Mouse (Mus musculus) embryonic facial prominence, embryonic 14.5 days (tissue): Measurements from ENCODE around the gene Gm10959. TPM values are rescaled to one million over a fixed set of nuclear protein-coding genes. Genes with fewer than 3 reads are reported as not detected.
"Not testable (repeated sequence)": the region's sequence is repeated elsewhere in the genome, so short reads cannot be mapped to it uniquely, and the experiment has no call there.

Source experiments
- ATAC-seq: fragments of 200-750 bp; cut with Nextera tagmentation; 2 replicates; pipeline ENCODE4 v1.8.0; 2017; ENCODE audit warnings: low read depth, moderate number of reproducible peaks, moderate TSS enrichment
- DNase-seq: peaks from one replicate; pipeline ENCODE4 v3.0.0-alpha.2; 2015; ENCODE audit warnings: low spot score
- H3K27ac ChIP-seq: fragments of 300-500 bp; sonication (generic); replicated peaks from 2 replicates; pipeline ENCODE4 v1.5.1; 2014; ENCODE audit warnings: low read depth, mild to moderate bottlenecking, low read length, moderate library complexity
- H3K27me3 ChIP-seq: fragments of 300-500 bp; sonication (generic); replicated peaks from 2 replicates; pipeline ENCODE4 v1.6.1; 2014; ENCODE audit warnings: low read length; ENCODE audit not compliant: control insufficient read depth, insufficient read depth
- H3K36me3 ChIP-seq: fragments of 300-500 bp; sonication (generic); 2 replicates; pipeline ENCODE4 v1.6.1; 2014; ENCODE audit warnings: low read length, mixed read lengths; ENCODE audit not compliant: control insufficient read depth, insufficient read depth
- H3K4me1 ChIP-seq: fragments of 300-500 bp; sonication (generic); 2 replicates; pipeline ENCODE4 v1.6.1; 2014; ENCODE audit warnings: antibody characterized with exemption, low read length; ENCODE audit not compliant: control insufficient read depth, insufficient read depth
- H3K4me2 ChIP-seq: fragments of 300-500 bp; sonication (generic); 2 replicates; pipeline ENCODE4 v1.6.1; 2014; ENCODE audit warnings: low read depth, mild to moderate bottlenecking, low read length, moderate library complexity, mixed read lengths
- H3K4me3 ChIP-seq: fragments of 300-500 bp; sonication (generic); 2 replicates; pipeline ENCODE4 v1.5.1; 2014; ENCODE audit warnings: low read depth, mild to moderate bottlenecking, low read length
- H3K9ac ChIP-seq: fragments of 300-500 bp; sonication (generic); 2 replicates; pipeline ENCODE4 v1.6.1; 2014; ENCODE audit warnings: low read depth, mild to moderate bottlenecking, low read length, moderate library complexity, mixed read lengths
- H3K9me3 ChIP-seq: fragments of 300-500 bp; sonication (generic); 2 replicates; pipeline ENCODE4 v1.6.1; 2016; ENCODE audit warnings: low read length; ENCODE audit not compliant: control insufficient read depth
- WGBS: fragments of 180-500 bp; shearing (Covaris S2); extraction: QIAGEN DNeasy Blood & Tissue Kit; methylation state at CpG from one replicate; pipeline ENCODE4 v1.1.7; 2014; 5-methylcytosine and 5-hydroxymethylcytosine counted together
- polyA plus RNA-seq: library from polyadenylated mRNA; unstranded; fragments of >200 nt; fragmentation: Nextera tagmentation; extraction: Ambion mirVana; gene quantifications from 2 replicates; pipeline ENCODE4 v1.2.1, GENCODE M21; 2014

Gm10959 gene
- polyA plus RNA-seq: not detected in 2 replicates

DNA sequence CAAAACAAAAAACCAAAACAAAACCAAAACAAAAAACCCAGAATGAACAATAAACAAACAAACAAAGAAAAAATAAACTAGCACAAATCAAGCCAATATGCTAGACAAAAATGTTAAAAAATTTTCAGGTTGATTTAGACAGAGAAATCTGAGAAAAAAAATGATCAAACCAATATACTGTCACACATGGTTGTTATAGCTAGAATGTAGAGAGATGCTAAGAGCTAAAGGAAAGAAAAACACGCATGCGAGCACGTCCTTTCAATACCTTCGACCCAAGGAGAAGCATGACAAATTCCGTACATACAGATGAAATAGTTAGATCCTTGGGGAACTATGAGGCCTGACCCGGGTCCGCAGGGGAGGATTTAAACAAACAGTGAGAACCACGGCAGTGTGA is at the start of gene Gm10959:
Gene Gm10959, minus strand, starts transcription at position 101 of the 400 bp plus-strand sequence.
- Histone ChIP-seq H3K36me3 (no peaks in the 10 kb centered on the region), H3K9me3 (no peaks in the 10 kb centered on the region), H3K9ac (no peak within 1 kb of the TSS), H3K27ac (no peak within 1 kb of the TSS), H3K4me2 (no peak within 1 kb of the TSS), H3K27me3 (no peaks in the 10 kb centered on the region), H3K4me3 (no peak within 1 kb of the TSS), H3K4me1 (peaks cover 6% of the 10 kb centered on the region; the same call in 1 of the 2 replicates)
- no peak for DNase-seq
- 75% methylated on average over 8 of the region's 8 CpGs for WGBS
- ATAC-seq: no peak

DNA sequence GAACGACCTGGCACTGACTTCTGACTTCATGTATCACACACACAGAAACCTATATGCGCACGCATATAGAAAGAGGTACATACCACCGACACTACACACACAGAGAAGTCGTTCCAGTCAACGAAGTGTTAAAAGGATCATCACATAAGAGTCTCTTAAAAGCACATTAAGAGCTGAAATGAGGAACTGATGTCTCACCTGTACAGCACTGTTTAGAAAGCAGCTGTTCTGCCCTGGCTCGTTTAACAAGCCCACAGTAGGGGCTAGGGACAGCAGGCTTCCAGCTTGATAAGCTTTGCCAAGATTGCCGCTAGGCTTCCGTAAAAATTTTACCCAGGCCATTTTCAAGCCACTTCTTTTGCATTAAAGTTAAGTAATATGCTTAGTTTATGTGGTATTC is 49.2 kb upstream of the Gm10959 start:
- H3K9me3 ChIP-seq: no peaks in the 10 kb centered on the region
- ATAC-seq: no peak

DNA sequence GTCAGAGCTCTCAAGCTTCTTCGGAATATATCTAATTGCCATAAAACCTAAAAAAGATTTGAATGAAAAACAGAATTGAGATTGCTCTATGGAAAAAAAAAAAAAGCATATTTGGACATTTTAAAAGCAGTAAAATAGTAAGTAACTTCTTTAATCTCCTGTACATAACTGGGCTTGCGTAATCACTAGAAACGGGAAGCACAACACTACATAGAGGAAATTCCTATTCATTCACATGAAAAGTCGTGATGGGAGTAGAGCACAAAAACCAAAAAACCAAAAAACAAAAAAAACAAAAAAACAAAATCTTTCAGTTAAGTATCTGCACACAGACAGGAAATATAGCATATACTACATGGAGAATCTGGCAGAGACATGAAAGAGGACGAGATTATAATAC is 45.1 kb upstream of the Gm10959 start:
- Histone ChIP-seq H3K4me2 (no peak overlapping the region), H3K4me1 (no peaks in the 10 kb centered on the region), H3K4me3 (no peak overlapping the region), H3K9ac (no peak overlapping the region), H3K27ac (no peak overlapping the region), H3K27me3 (no peaks in the 10 kb centered on the region), H3K36me3 (peaks cover 15% of the 10 kb centered on the region; the same call in 1 of the 2 replicates), H3K9me3 (no peaks in the 10 kb centered on the region)
- DNase-seq: no peak
- 83% methylated on average over 5 of the region's 5 CpGs for WGBS
- ATAC-seq: no peak

More for the DNA sequence above, 49.2 kb upstream of the Gm10959 start:
- no peak overlapping the region for H3K9ac ChIP-seq
- no peaks in the 10 kb centered on the region for H3K27me3 ChIP-seq
- no peaks in the 10 kb centered on the region for H3K4me1 ChIP-seq
- no peak overlapping the region for H3K4me2 ChIP-seq
- no peak overlapping the region for H3K4me3 ChIP-seq
- WGBS: 84% methylated on average over 9 of the region's 9 CpGs
- peaks cover 11% of the 10 kb centered on the region; the same call in 1 of the 2 replicates for H3K36me3 ChIP-seq
- H3K27ac ChIP-seq: no peak overlapping the region
- no peak for DNase-seq

DNA sequence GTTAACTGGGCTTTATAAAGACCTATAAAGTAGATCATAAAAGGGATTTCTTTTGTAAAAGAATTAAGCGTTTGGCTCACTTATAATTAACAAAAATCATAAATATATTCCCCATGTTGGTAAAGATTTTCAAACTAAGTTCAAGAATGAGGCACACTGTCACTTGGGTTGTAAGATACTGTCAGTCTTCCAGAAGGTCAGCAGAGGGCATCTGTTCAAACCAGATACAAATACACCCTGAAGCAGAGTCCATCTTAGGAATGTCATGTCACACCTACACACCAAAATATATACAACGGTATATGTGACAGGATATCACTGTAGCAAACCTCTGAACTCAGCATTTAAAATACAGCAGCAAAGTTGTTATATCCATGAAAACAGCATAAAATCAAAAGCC is 31.0 kb upstream of the Gm10959 start:
- Histone ChIP-seq H3K9me3 (no peaks in the 10 kb centered on the region), H3K4me2 (no peak overlapping the region), H3K4me1 (no peaks in the 10 kb centered on the region), H3K4me3 (no peak overlapping the region), H3K27me3 (no peaks in the 10 kb centered on the region), H3K36me3 (peaks cover 23% of the 10 kb centered on the region; the same call in 1 of the 2 replicates), H3K9ac (no peak overlapping the region), H3K27ac (no peak overlapping the region)
- ATAC-seq (no peak), DNase-seq (no peak)
- WGBS: 89% methylated on average over 2 of the region's 2 CpGs

DNA sequence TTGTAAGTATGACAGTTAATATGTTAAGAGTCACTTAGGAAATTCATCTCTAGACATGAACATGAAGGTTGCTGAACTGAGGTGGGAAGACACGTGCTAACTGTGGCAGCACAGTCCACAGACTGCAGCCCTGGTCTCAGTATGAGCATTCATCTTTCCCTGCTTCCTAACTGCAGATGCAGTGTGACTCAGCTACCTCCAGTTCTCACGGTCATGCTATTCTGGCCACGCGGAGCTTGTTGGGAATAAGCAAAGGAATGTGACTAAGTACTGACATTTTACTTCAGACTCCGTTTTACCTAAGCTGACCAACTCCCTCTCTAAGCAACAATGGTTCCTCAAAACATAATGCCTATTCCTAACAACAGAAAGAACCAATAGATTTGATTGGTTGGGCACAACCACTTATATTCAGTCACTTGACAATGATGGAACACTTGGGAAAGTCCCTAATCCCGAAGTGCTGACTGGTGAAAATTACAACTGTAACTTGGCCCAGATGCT is 24.3 kb upstream of the Gm10959 start:
- no peak overlapping the region for H3K27ac ChIP-seq
- 0 out of 2 replicates have a peak, but pooled peaks cover 9% of the 10 kb centered on the region for H3K36me3 ChIP-seq
- no peaks in the 10 kb centered on the region for H3K27me3 ChIP-seq
- no peak overlapping the region for H3K4me3 ChIP-seq
- no peak for ATAC-seq
- 80% methylated on average over 6 of the region's 6 CpGs for WGBS
- H3K4me1 ChIP-seq: no peaks in the 10 kb centered on the region
- no peaks in the 10 kb centered on the region for H3K9me3 ChIP-seq
- no peak overlapping the region for H3K9ac ChIP-seq
- DNase-seq: no peak
- no peak overlapping the region for H3K4me2 ChIP-seq

DNA sequence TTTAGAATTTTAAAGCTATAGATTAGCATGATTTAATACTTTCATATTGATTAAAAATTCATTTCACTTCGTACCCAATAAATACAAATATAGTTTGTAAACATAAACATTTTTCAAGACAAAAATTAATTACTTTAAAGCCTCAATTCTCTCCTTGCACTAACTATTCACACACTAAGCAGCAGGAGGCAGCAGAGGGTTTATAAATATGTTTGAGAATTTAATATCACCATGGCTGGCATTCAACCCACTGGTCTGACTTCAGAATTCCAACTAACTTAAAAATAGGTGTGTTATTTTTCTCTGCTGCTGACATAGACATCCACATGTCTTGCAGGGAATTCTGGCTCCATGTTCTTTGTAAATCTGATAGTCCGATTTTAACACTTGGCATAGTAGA is 20.1 kb upstream of the Gm10959 start:
- no peaks in the 10 kb centered on the region for H3K4me1 ChIP-seq
- H3K27me3 ChIP-seq: no peaks in the 10 kb centered on the region
- no peak overlapping the region for H3K9ac ChIP-seq
- WGBS: 71% methylated on average over 2 of the region's 2 CpGs
- DNase-seq (peak; percentile 84), ATAC-seq (no peak)
- H3K27ac ChIP-seq: no peak overlapping the region
- H3K36me3 ChIP-seq: 0 out of 2 replicates have a peak, but pooled peaks cover 5% of the 10 kb centered on the region
- no peaks in the 10 kb centered on the region for H3K9me3 ChIP-seq
- H3K4me3 ChIP-seq: no peak overlapping the region
- no peak overlapping the region for H3K4me2 ChIP-seq

DNA sequence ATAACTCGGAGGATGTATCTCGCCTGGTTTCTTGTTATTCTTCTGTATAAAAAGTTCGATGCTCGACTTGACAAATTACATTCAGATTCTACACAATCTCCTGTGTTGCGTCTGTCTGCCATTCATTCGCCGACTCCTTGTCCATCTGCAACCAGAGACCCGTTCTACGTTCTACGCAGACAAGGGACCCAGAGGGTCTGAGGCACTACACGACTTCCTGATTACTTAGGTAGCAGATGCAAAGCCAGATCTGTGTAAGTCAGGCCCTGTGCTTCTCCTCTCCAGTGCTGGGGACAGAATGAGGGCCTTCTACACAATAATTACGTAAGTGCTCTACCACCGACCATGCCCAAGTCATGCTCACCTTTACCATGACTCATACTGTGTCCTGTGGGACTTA is 18.0 kb upstream of the Gm10959 start:
- DNase-seq, H3K9ac ChIP-seq, H3K27me3 ChIP-seq, H3K4me1 ChIP-seq, ATAC-seq, H3K9me3 ChIP-seq, H3K27ac ChIP-seq, H3K4me2 ChIP-seq, H3K4me3 ChIP-seq: not testable (repeated sequence)
- 77% methylated on average over 13 of the region's 13 CpGs for WGBS
- peaks cover 11% of the 10 kb centered on the region; the same call in 1 of the 2 replicates for H3K36me3 ChIP-seq

DNA sequence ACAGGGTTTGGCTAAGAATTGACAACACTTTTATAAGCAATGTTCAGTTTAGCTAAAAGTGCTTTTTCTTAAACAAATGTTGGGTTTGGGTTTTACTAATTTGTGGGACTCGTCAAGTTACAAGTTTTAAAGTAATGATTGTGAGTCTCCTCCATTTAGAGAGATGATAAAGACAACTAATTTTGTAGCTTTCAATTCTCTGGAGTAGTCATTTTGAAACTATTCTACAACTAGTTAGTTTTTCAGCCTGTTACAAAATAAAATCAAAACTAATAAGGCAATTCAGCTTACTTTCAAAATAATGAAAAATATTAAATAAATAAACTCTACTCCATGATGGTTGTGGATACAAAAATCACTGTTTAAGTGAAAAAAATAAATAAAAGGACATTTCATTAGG is 13.3 kb upstream of the Gm10959 start:
- no peak for ATAC-seq
- Histone ChIP-seq H3K36me3 (peaks cover 13% of the 10 kb centered on the region), H3K27me3 (no peaks in the 10 kb centered on the region), H3K4me2 (no peak overlapping the region), H3K9ac (no peak overlapping the region), H3K4me1 (no peaks in the 10 kb centered on the region), H3K9me3 (no peaks in the 10 kb centered on the region), H3K4me3 (no peak overlapping the region), H3K27ac (no peak overlapping the region)
- no peak for DNase-seq
- 89% methylated on average over 1 of the region's 1 CpGs for WGBS

DNA sequence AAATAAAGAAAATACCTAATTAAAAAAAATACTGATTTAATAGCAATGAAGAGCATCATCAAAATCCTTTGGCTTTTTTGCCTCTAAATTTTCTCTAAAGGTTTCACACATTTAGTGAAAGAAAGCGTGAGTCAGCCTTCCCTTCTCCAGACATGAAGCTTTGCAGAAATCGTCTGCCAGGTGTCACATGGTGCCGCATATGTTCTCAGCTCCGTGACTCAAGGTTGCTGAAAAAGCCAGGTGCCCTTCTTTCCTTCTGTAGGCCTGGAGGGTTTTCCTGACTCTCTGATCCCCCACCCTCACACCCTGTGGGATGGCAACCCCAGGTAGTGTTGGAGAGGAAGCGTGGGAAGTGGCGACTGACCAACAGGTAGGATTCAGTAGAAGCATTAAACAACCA is 10.6 kb upstream of the Gm10959 start:
- no peaks in the 10 kb centered on the region for H3K27me3 ChIP-seq
- DNase-seq (no peak), ATAC-seq (no peak)
- H3K36me3 ChIP-seq: peaks cover 26% of the 10 kb centered on the region
- no peak overlapping the region for H3K27ac ChIP-seq
- 91% methylated on average over 6 of the region's 6 CpGs for WGBS
- peaks cover 5% of the 10 kb centered on the region; the same call in 1 of the 2 replicates for H3K4me1 ChIP-seq
- H3K4me2 ChIP-seq: no peak overlapping the region
- no peak overlapping the region for H3K4me3 ChIP-seq
- H3K9ac ChIP-seq: no peak overlapping the region
- no peaks in the 10 kb centered on the region for H3K9me3 ChIP-seq
